Mouse (Mus musculus): Measurements from ENCODE around the gene Hrh1. TPM values are rescaled to one million over a fixed set of nuclear protein-coding genes. Genes with fewer than 3 reads are reported as not detected.
A peak's percentile ranks its signal among the peaks of the same experiment; 100 is the strongest.

Gene Hrh1
- polyA plus RNA-seq, 1 experiment from 2014 or later = 1.0 TPM

- Histone ChIP-seq H3K9me3 (no peaks in the 10 kb centered on the region), H3K9ac (no peak overlapping the region), H3K4me1 (replicated peaks) (peaks cover 17% of the 10 kb centered on the region), H3K27ac (replicated peaks) (no peak overlapping the region), H3K4me2 (no peak overlapping the region), H3K36me3 (no peaks in the 10 kb centered on the region), H3K4me3 (no peak overlapping the region), H3K27me3 (no peaks in the 10 kb centered on the region)
- ATAC-seq (ENCODE audit: low FRiP score, low read depth) = no peak
- WGBS = 69% methylated on average over 7 of the region's 7 CpGs
These were observed 9.3 kb downstream of the Hrh1 start for GRCm38 (mm10) chr6:114407049-114407448.

- no peak overlapping the region for H3K9ac ChIP-seq
- no peak overlapping the region for H3K27ac ChIP-seq (replicated peaks)
- ATAC-seq (ENCODE audit: low FRiP score, low read depth) = 0 out of 2 replicates have a peak, but pooled peaks have one; percentile 15
- no peak overlapping the region for H3K4me2 ChIP-seq
- no peak overlapping the region for H3K4me3 ChIP-seq
- H3K36me3 ChIP-seq = no peaks in the 10 kb centered on the region
- H3K4me1 ChIP-seq (replicated peaks) = peaks cover 17% of the 10 kb centered on the region
- no peaks in the 10 kb centered on the region for H3K9me3 ChIP-seq
- H3K27me3 ChIP-seq = no peaks in the 10 kb centered on the region
- 46% methylated on average over 17 of the region's 17 CpGs for whole genome bisulfite sequencing
These were observed 10.5 kb downstream of the Hrh1 start for GRCm38 (mm10) chr6:114408278-114408677.

GRCm38 (mm10) chr6:114411913-114412312, 14.2 kb downstream of the Hrh1 start:
- H3K9ac ChIP-seq = no peak overlapping the region
- no peak overlapping the region for H3K4me3 ChIP-seq
- ATAC-seq (ENCODE audit: low FRiP score, low read depth) = no peak
- no peak overlapping the region for H3K4me2 ChIP-seq
- H3K9me3 ChIP-seq = no peaks in the 10 kb centered on the region
- WGBS = 54% methylated on average over 8 of the region's 8 CpGs
- no peaks in the 10 kb centered on the region for H3K27me3 ChIP-seq
- peaks cover 15% of the 10 kb centered on the region for H3K4me1 ChIP-seq (replicated peaks)
- H3K27ac ChIP-seq (replicated peaks) = no peak overlapping the region
- H3K36me3 ChIP-seq = no peaks in the 10 kb centered on the region

- peak; percentile 44; the same call in 1 of the 2 replicates for ATAC-seq (ENCODE audit: low FRiP score, low read depth)
- WGBS = 41% methylated on average over 8 of the region's 8 CpGs
- H3K36me3 ChIP-seq = no peaks in the 10 kb centered on the region
These were observed 16.8 kb downstream of the Hrh1 start for GRCm38 (mm10) chr6:114414510-114414909.

GRCm38 (mm10) chr6:114418037-114418436, 20.3 kb downstream of the Hrh1 start:
- H3K4me2 ChIP-seq = no peak overlapping the region
- no peak for ATAC-seq (ENCODE audit: low FRiP score, low read depth)
- H3K9me3 ChIP-seq = no peaks in the 10 kb centered on the region
- H3K27ac ChIP-seq (replicated peaks) = no peak overlapping the region
- peaks cover 5% of the 10 kb centered on the region; the same call in 1 of the 2 replicates for H3K4me1 ChIP-seq (replicated peaks)
- no peaks in the 10 kb centered on the region for H3K27me3 ChIP-seq
- no peak overlapping the region for H3K4me3 ChIP-seq
- H3K36me3 ChIP-seq = no peaks in the 10 kb centered on the region
- 72% methylated on average over 2 of the region's 2 CpGs for WGBS
- no peak overlapping the region for H3K9ac ChIP-seq

More at GRCm38 (mm10) chr6:114414510-114414909, 16.8 kb downstream of the Hrh1 start:
- 0 out of 2 replicates have a peak, but pooled peaks cover 5% of the 10 kb centered on the region for H3K4me1 ChIP-seq (replicated peaks)
- no peak overlapping the region for H3K4me2 ChIP-seq
- no peak overlapping the region for H3K4me3 ChIP-seq
- H3K9me3 ChIP-seq = no peaks in the 10 kb centered on the region
- H3K9ac ChIP-seq = no peak overlapping the region
- H3K27me3 ChIP-seq = no peaks in the 10 kb centered on the region
- no peak overlapping the region for H3K27ac ChIP-seq (replicated peaks)

GRCm38 (mm10) chr6:114421061-114421460, 23.3 kb downstream of the Hrh1 start:
- H3K4me3 ChIP-seq = no peak overlapping the region
- no peaks in the 10 kb centered on the region for H3K27me3 ChIP-seq
- no peak overlapping the region for H3K27ac ChIP-seq (replicated peaks)
- H3K9ac ChIP-seq = no peak overlapping the region
- no peaks in the 10 kb centered on the region; the same call in 1 of the 2 replicates for H3K4me1 ChIP-seq (replicated peaks)
- H3K36me3 ChIP-seq = no peaks in the 10 kb centered on the region
- H3K9me3 ChIP-seq = no peaks in the 10 kb centered on the region
- no peak overlapping the region for H3K4me2 ChIP-seq
- ATAC-seq (ENCODE audit: low FRiP score, low read depth) = no peak

- no peak overlapping the region for H3K9ac ChIP-seq
- H3K4me3 ChIP-seq = no peak overlapping the region
- no peaks in the 10 kb centered on the region for H3K9me3 ChIP-seq
- H3K36me3 ChIP-seq = no peaks in the 10 kb centered on the region
- WGBS = 70% methylated on average over 9 of the region's 9 CpGs
- no peaks in the 10 kb centered on the region for H3K27me3 ChIP-seq
- no peak for ATAC-seq (ENCODE audit: low FRiP score, low read depth)
- H3K4me2 ChIP-seq = no peak overlapping the region
- no peak overlapping the region for H3K27ac ChIP-seq (replicated peaks)
- H3K4me1 ChIP-seq (replicated peaks) = peaks cover 8% of the 10 kb centered on the region
These were observed 25.4 kb downstream of the Hrh1 start for GRCm38 (mm10) chr6:114423051-114423676.

GRCm38 (mm10) chr6:114425343-114425742, 27.6 kb downstream of the Hrh1 start:
- 49% methylated on average over 5 of the region's 5 CpGs for WGBS
- Histone ChIP-seq H3K27ac (replicated peaks) (no peak overlapping the region), H3K27me3 (no peaks in the 10 kb centered on the region), H3K36me3 (no peaks in the 10 kb centered on the region), H3K9ac (no peak overlapping the region), H3K9me3 (no peaks in the 10 kb centered on the region), H3K4me1 (replicated peaks) (peaks cover 16% of the 10 kb centered on the region), H3K4me3 (no peak overlapping the region), H3K4me2 (no peak overlapping the region)
- ATAC-seq (ENCODE audit: low FRiP score, low read depth) = no peak

- H3K36me3 ChIP-seq = no peaks in the 10 kb centered on the region
- peaks cover 17% of the 10 kb centered on the region for H3K4me1 ChIP-seq (replicated peaks)
- H3K9ac ChIP-seq = no peak overlapping the region
- 0 out of 2 replicates have a peak overlapping the region, but pooled peaks have one; percentile 1 for H3K27ac ChIP-seq (replicated peaks)
- no peak overlapping the region for H3K4me2 ChIP-seq
- H3K4me3 ChIP-seq = no peak overlapping the region
- WGBS = 39% methylated on average over 13 of the region's 13 CpGs
- ATAC-seq (ENCODE audit: low FRiP score, low read depth) = peak; percentile 39; the same call in 1 of the 2 replicates
- no peaks in the 10 kb centered on the region for H3K9me3 ChIP-seq
- H3K27me3 ChIP-seq = no peaks in the 10 kb centered on the region
These were observed 29.9 kb downstream of the Hrh1 start for GRCm38 (mm10) chr6:114427641-114428040.

GRCm38 (mm10) chr6:114428831-114429230, 31.1 kb downstream of the Hrh1 start:
- H3K27me3 ChIP-seq = no peaks in the 10 kb centered on the region

GRCm38 (mm10) chr6:114432591-114432990, 34.9 kb downstream of the Hrh1 start:
- Histone ChIP-seq H3K4me2 (no peak overlapping the region), H3K27ac (replicated peaks) (no peak overlapping the region), H3K36me3 (no peaks in the 10 kb centered on the region), H3K4me3 (no peak overlapping the region), H3K9me3 (no peaks in the 10 kb centered on the region), H3K9ac (no peak overlapping the region), H3K4me1 (replicated peaks) (peaks cover 23% of the 10 kb centered on the region), H3K27me3 (no peaks in the 10 kb centered on the region)
- 43% methylated on average over 3 of the region's 3 CpGs for WGBS
- ATAC-seq (ENCODE audit: low FRiP score, low read depth) = no peak

More at GRCm38 (mm10) chr6:114428831-114429230, 31.1 kb downstream of the Hrh1 start:
- Histone ChIP-seq H3K4me3 (no peak overlapping the region), H3K4me2 (no peak overlapping the region), H3K27ac (replicated peaks) (no peak overlapping the region), H3K9ac (no peak overlapping the region), H3K9me3 (no peaks in the 10 kb centered on the region), H3K4me1 (replicated peaks) (peaks cover 22% of the 10 kb centered on the region), H3K36me3 (no peaks in the 10 kb centered on the region)
- WGBS = 36% methylated on average over 16 of the region's 16 CpGs
- 0 out of 2 replicates have a peak, but pooled peaks have one; percentile 59 for ATAC-seq (ENCODE audit: low FRiP score, low read depth)

GRCm38 (mm10) chr6:114434524-114434923, 36.8 kb downstream of the Hrh1 start:
- ATAC-seq (ENCODE audit: low FRiP score, low read depth) = no peak
- WGBS = 77% methylated on average over 5 of the region's 5 CpGs

More at GRCm38 (mm10) chr6:114434524-114434923, 36.8 kb downstream of the Hrh1 start:
- H3K9ac ChIP-seq = no peak overlapping the region
- H3K36me3 ChIP-seq = no peaks in the 10 kb centered on the region
- H3K4me1 ChIP-seq (replicated peaks) = peaks cover 9% of the 10 kb centered on the region; the same call in 1 of the 2 replicates
- no peaks in the 10 kb centered on the region for H3K27me3 ChIP-seq
- H3K27ac ChIP-seq (replicated peaks) = no peak overlapping the region
- H3K4me2 ChIP-seq = no peak overlapping the region
- no peak overlapping the region for H3K4me3 ChIP-seq
- no peaks in the 10 kb centered on the region for H3K9me3 ChIP-seq

Measured in hindbrain, embryonic 15.5 days (tissue).